Comparison of ENCODE assay signal across 24 mouse cellular contexts in genomic region chr17:71444126-71444525, GRCm38 (mm10).
"Had no signal": no experiment of that assay in that cellular context is flagged by ENCODE, and none has a peak within 500 bp of the region (broad histone marks: within the 10 kb centered on the region; RNA-seq: fewer than 3 reads in every experiment).

No protein-coding gene starts in this region.

- DNase-seq: kidney, adult 18-20 months; kidney, adult 9 months; kidney, postnatal 14 days; kidney, postnatal 4 days; layer of hippocampus, adult 9-11 months; layer of hippocampus, postnatal 36 days; liver; lung, adult 18-20 months; lung, postnatal 10 days; lung, postnatal 36 days; right cerebral cortex, postnatal 4 days; thymus, adult 2 months; thymus, postnatal 14 days; thymus, postnatal 4 days had no signal

- H3K4me3 ChIP-seq: layer of hippocampus, adult 2 months; limb, embryonic 10.5 days; limb, embryonic 13.5 days; liver, embryonic 12.5 days; liver, embryonic 15.5 days; lung, embryonic 15.5 days; megakaryocyte, embryonic 14.5 days had no signal

- H3K4me2 ChIP-seq: limb, embryonic 13.5 days; liver, embryonic 12.5 days; liver, embryonic 15.5 days; lung, embryonic 15.5 days; midbrain, embryonic 11.5 days had no signal

- ATAC-seq: liver, embryonic 12.5 days; midbrain, embryonic 16.5 days had no signal

- H3K27ac ChIP-seq: layer of hippocampus, adult 2 months; limb, embryonic 10.5 days; limb, embryonic 13.5 days; liver, embryonic 12.5 days; liver, embryonic 15.5 days; lung, embryonic 15.5 days; stomach, postnatal 0 days had no signal

- H3K4me1 ChIP-seq: limb, embryonic 10.5 days; limb, embryonic 13.5 days; liver, embryonic 12.5 days; liver, embryonic 15.5 days; lung, embryonic 15.5 days; megakaryocyte, embryonic 14.5 days had no signal

- H3K9me3 ChIP-seq: limb, embryonic 10.5 days; limb, embryonic 13.5 days; liver, embryonic 12.5 days; liver, embryonic 15.5 days; lung, embryonic 15.5 days had no signal

- H3K27me3 ChIP-seq: limb, embryonic 13.5 days; liver, embryonic 12.5 days; liver, embryonic 15.5 days; lung, embryonic 15.5 days; megakaryocyte, embryonic 14.5 days had no signal

- H3K9ac ChIP-seq: limb, embryonic 13.5 days; liver, embryonic 12.5 days; liver, embryonic 15.5 days; lung, embryonic 15.5 days had no signal
